Mouse (Mus musculus) NIH3T3 (cell line): ENCODE measurements around the gene Mmp3.
"Not testable (repeated sequence)": the region's sequence is repeated elsewhere in the genome, so short reads cannot be mapped to it uniquely, and the experiment has no call there.

ENCODE experiments used
- DNase-seq: peaks from one replicate; pipeline ENCODE4 v3.0.0-alpha.2; 2012; ENCODE audit warnings: low read depth

Gene Mmp3

GRCm38 (mm10) chr9:7445522-7445921, at the start of gene Mmp3:
Gene Mmp3 (plus strand): TSS chr9:7445822.
- DNase-seq: no peak

- not testable (repeated sequence) for DNase-seq
Measured at GRCm38 (mm10) chr9:7396556-7396955, 49.1 kb upstream of the Mmp3 start.

GRCm38 (mm10) chr9:7453302-7453701, 7.7 kb downstream of the Mmp3 start:
- peak; percentile 2 for DNase-seq

- DNase-seq: no peak
Measured at GRCm38 (mm10) chr9:7470262-7470661, 24.6 kb downstream of the Mmp3 start.

- DNase-seq: no peak
Measured at GRCm38 (mm10) chr9:7483684-7484394, 38.2 kb downstream of the Mmp3 start.

- no peak for DNase-seq
Measured at GRCm38 (mm10) chr9:7501138-7501537, 55.5 kb downstream of the Mmp3 start.

GRCm38 (mm10) chr9:7502051-7502450, 56.4 kb downstream of the Mmp3 start, which contains the start of gene Mmp10:
Gene Mmp10 (plus strand): TSS chr9:7502352.
- DNase-seq: no peak
